Mouse (Mus musculus) ovary, adult 18-20 months (tissue): ENCODE results near the gene Tbc1d16.
"Not testable (repeated sequence)": the region's sequence is repeated elsewhere in the genome, so short reads cannot be mapped to it uniquely, and the experiment has no call there.

Experiments
- DNase-seq: peaks from one replicate; pipeline ENCODE4 v3.0.0; 2022; ENCODE audit warnings: low spot score, mixed read lengths

The Tbc1d16 gene

GRCm38 (mm10) chr11:119228091-119228781 is at the start of gene Tbc1d16, which contains the start of gene Ccdc40:
Gene Tbc1d16, minus strand, starts transcription at chr11:119228499.
Gene Ccdc40, plus strand, starts transcription at chr11:119228572.
- no peak for DNase-seq

- DNase-seq = no peak
These were observed 45.1 kb upstream of the Tbc1d16 start for GRCm38 (mm10) chr11:119273186-119273930.

GRCm38 (mm10) chr11:119272492-119272891 is 44.2 kb upstream of the Tbc1d16 start:
- DNase-seq = not testable (repeated sequence)

GRCm38 (mm10) chr11:119268557-119269195 is 40.4 kb upstream of the Tbc1d16 start:
- no peak for DNase-seq

- DNase-seq = peak; percentile 81
These were observed 39.7 kb upstream of the Tbc1d16 start, which contains the start of gene Gaa for GRCm38 (mm10) chr11:119267768-119268556. Gene Gaa, plus strand, starts transcription at chr11:119267887.

GRCm38 (mm10) chr11:119267241-119267674 is 39.0 kb upstream of the Tbc1d16 start:
- peak; percentile 44 for DNase-seq

- DNase-seq = no peak
These were observed 37.5 kb upstream of the Tbc1d16 start for GRCm38 (mm10) chr11:119265811-119266210.

GRCm38 (mm10) chr11:119264413-119264812 is 36.1 kb upstream of the Tbc1d16 start:
- no peak for DNase-seq

GRCm38 (mm10) chr11:119259977-119260376 is 31.7 kb upstream of the Tbc1d16 start:
- DNase-seq = no peak

- DNase-seq = peak; percentile 73
These were observed 30.4 kb upstream of the Tbc1d16 start for GRCm38 (mm10) chr11:119258572-119259322.

- no peak for DNase-seq
These were observed 29.9 kb upstream of the Tbc1d16 start for GRCm38 (mm10) chr11:119258216-119258571.

GRCm38 (mm10) chr11:119256557-119256956 is 28.3 kb upstream of the Tbc1d16 start:
- DNase-seq = not testable (repeated sequence)

- DNase-seq = no peak
These were observed 24.7 kb upstream of the Tbc1d16 start for GRCm38 (mm10) chr11:119252854-119253541.

GRCm38 (mm10) chr11:119250998-119251397 is 22.7 kb upstream of the Tbc1d16 start:
- DNase-seq = no peak

GRCm38 (mm10) chr11:119249011-119249410 is 20.7 kb upstream of the Tbc1d16 start:
- DNase-seq = no peak

- not testable (repeated sequence) for DNase-seq
These were observed 17.2 kb upstream of the Tbc1d16 start for GRCm38 (mm10) chr11:119245543-119245942.

GRCm38 (mm10) chr11:119239480-119239879 is 11.2 kb upstream of the Tbc1d16 start:
- DNase-seq = no peak

GRCm38 (mm10) chr11:119238305-119238721 is 10.0 kb upstream of the Tbc1d16 start:
- peak; percentile 42 for DNase-seq

- DNase-seq = no peak
These were observed 9.4 kb upstream of the Tbc1d16 start for GRCm38 (mm10) chr11:119237568-119238304.

GRCm38 (mm10) chr11:119237007-119237406 is 8.7 kb upstream of the Tbc1d16 start:
- no peak for DNase-seq
